Mouse (Mus musculus) erythroblast, embryonic 14.5 days (primary cell): ENCODE data around the gene Smok2b.
"Not testable (repeated sequence)": the region's sequence is repeated elsewhere in the genome, so short reads cannot be mapped to it uniquely, and the experiment has no call there.

Experiments used
- GATA1 ChIP-seq: IDR thresholded peaks from 2 replicates; pipeline ENCODE4 v1.6.1; 2012; ENCODE audit warnings: low read length, inconsistent platforms, mixed read lengths
- TAL1 ChIP-seq: IDR thresholded peaks from 3 replicates; pipeline ENCODE4 v1.6.1; 2012; ENCODE audit warnings: low read length, inconsistent platforms, mixed read lengths

GRCm38 (mm10) chr17:13190836-13191583 lies 39.0 kb upstream of the Smok2b start:
- not testable (repeated sequence) for TF ChIP-seq GATA1, TAL1
